25 mouse cellular contexts compared by ENCODE assay signal in the genomic region with DNA sequence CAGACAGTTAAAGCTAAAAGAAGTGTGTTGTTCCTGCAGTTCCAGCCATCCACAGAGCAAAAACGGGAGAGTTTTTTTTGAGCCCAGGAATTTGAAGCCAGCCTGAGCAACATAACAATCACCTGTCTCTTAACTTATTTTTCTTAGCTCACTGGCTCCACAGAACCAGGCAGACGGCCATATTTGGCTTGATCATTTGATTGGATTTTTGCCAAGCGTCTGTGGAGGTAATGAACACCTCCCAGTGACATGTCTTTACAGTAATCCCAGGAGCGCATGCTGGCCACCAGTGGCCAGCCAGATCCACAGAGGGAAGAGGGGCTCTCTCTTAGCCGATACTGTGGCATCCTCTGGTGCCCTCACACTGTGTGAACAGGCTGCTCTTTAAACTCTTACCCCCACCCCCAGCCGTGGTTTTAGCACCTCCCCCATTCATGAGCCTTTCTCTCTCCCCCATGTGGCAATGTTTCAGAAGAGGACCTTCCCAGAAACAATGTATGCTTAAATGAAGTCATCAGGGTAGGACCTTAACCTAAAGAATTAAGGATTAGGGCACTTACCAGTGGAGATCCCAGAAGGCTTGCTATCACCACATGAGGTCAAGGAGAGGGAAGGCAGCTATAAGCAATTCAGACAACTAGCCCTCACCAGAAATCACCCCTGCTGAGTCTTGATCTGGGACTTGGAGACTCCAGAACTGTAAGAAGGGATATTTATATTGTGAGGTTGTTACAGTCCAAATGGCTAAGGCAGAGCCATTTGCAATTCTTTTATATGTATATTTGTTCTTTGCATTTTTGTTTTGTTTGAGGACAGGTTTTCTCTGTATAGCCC. TPM values are rescaled to one million over a fixed set of nuclear protein-coding genes. Genes with fewer than 3 reads are reported as not detected.
DNase-seq lines count a peak whose midpoint lies in the region; ATAC-seq and TF ChIP-seq lines count a peak whose summit lies in the region.
"Had no signal": no experiment of that assay in that cellular context is flagged by ENCODE, and none has a peak within 500 bp of the region (broad histone marks: within the 10 kb centered on the region; RNA-seq: fewer than 3 reads in every experiment).

No protein-coding gene starts in this region.

- no peak overlapping the region for H3K9ac ChIP-seq in forebrain, embryonic 14.5 days (ENCODE audit: low read length)
- no peak overlapping the region for H3K9ac ChIP-seq in forebrain, embryonic 11.5 days (ENCODE audit: low read length)
- no peak overlapping the region for H3K9ac ChIP-seq in midbrain, embryonic 12.5 days (replicated peaks)
- no peak overlapping the region for H3K9ac ChIP-seq in midbrain, postnatal 0 days (replicated peaks; ENCODE audit: low read length, poor library complexity, severe bottlenecking)
- H3K9ac ChIP-seq: forebrain, postnatal 0 days; heart, embryonic 13.5 days; hindbrain, embryonic 14.5 days had no signal

- no peaks in the 10 kb centered on the region for H3K36me3 ChIP-seq in forebrain, embryonic 14.5 days (ENCODE audit: control insufficient read depth, insufficient read depth, low read length)
- H3K36me3 ChIP-seq in forebrain, embryonic 11.5 days (ENCODE audit: control insufficient read depth, insufficient read depth, low read length) = no peaks in the 10 kb centered on the region
- no peaks in the 10 kb centered on the region for H3K36me3 ChIP-seq in midbrain, embryonic 12.5 days
- H3K36me3 ChIP-seq in midbrain, postnatal 0 days (ENCODE audit: insufficient read depth, low read length) = no peaks in the 10 kb centered on the region
- H3K36me3 ChIP-seq: heart, embryonic 13.5 days; midbrain, embryonic 10.5 days had no signal

- DNase-seq in forebrain, embryonic 14.5 days (ENCODE audit: low spot score) = peak; percentile 66
- DNase-seq in forebrain, embryonic 11.5 days (ENCODE audit: low spot score) = no peak
- DNase-seq in midbrain, postnatal 0 days (ENCODE audit: low spot score) = no peak
- DNase-seq in ZHBTc4 (ENCODE audit: low read depth, low spot score) = peak; percentile 94
- DNase-seq in right cerebral cortex, postnatal 10 days (ENCODE audit: low spot score in 2 of 2) = no peak
- DNase-seq in thymus, postnatal 0 days (ENCODE audit: low spot score) = no peak
- DNase-seq: adrenal gland, adult 2 months; cerebellum, adult 11-12 months; cerebellum, postnatal 36 days; forebrain, postnatal 0 days; gastrocnemius, postnatal 25 days; heart, adult 18-20 months; heart, postnatal 14 days; kidney, postnatal 25 days; layer of hippocampus, postnatal 36 days; right cerebral cortex, postnatal 25 days; spleen, adult 18-20 months; thymus, postnatal 14 days had no signal

- H3K27ac ChIP-seq in forebrain, embryonic 14.5 days (ENCODE audit: low read depth, low read length) = no peak overlapping the region
- H3K27ac ChIP-seq in forebrain, embryonic 11.5 days (ENCODE audit: low read depth, low read length) = no peak overlapping the region
- 0 out of 2 replicates have a peak overlapping the region, but pooled peaks have one; percentile 15 for H3K27ac ChIP-seq in midbrain, embryonic 12.5 days (replicated peaks)
- H3K27ac ChIP-seq in midbrain, postnatal 0 days (ENCODE audit: low read depth, low read length) = no peak overlapping the region
- H3K27ac ChIP-seq: hindbrain, embryonic 14.5 days; layer of hippocampus, adult 2 months; midbrain, embryonic 10.5 days had no signal

- ATAC-seq in forebrain, embryonic 14.5 days = no peak
- no peak for ATAC-seq in forebrain, embryonic 11.5 days (replicated peaks; ENCODE audit: low FRiP score)
- ATAC-seq in midbrain, embryonic 12.5 days (ENCODE audit: low FRiP score, low read depth) = no peak
- ATAC-seq in midbrain, postnatal 0 days (ENCODE audit: low FRiP score) = no peak
- ATAC-seq: forebrain, postnatal 0 days; intestine, embryonic 16.5 days; lung, postnatal 0 days had no signal

- no peak overlapping the region for H3K4me2 ChIP-seq in forebrain, embryonic 14.5 days (ENCODE audit: low read length)
- no peak overlapping the region for H3K4me2 ChIP-seq in forebrain, embryonic 11.5 days (ENCODE audit: low read depth, low read length, severe bottlenecking)
- no peak overlapping the region for H3K4me2 ChIP-seq in midbrain, embryonic 12.5 days (replicated peaks)
- no peak overlapping the region for H3K4me2 ChIP-seq in midbrain, postnatal 0 days (ENCODE audit: low read depth, low read length, poor library complexity, severe bottlenecking)
- H3K4me2 ChIP-seq: heart, embryonic 13.5 days; hindbrain, embryonic 14.5 days had no signal

- WGBS in forebrain, embryonic 14.5 days = 29% methylated on average over 6 of the region's 6 CpGs
- 47% methylated on average over 6 of the region's 6 CpGs for WGBS in forebrain, embryonic 11.5 days
- WGBS in midbrain, embryonic 12.5 days = 36% methylated on average over 6 of the region's 6 CpGs
- 34% methylated on average over 6 of the region's 6 CpGs for WGBS in midbrain, postnatal 0 days

- TF ChIP-seq CTCF in midbrain, postnatal 0 days (IDR thresholded peaks at IDR 0.05) = no peak

- no peak overlapping the region for H3K4me3 ChIP-seq in forebrain, embryonic 14.5 days (ENCODE audit: low read depth, low read length)
- no peak overlapping the region for H3K4me3 ChIP-seq in forebrain, embryonic 11.5 days (ENCODE audit: low read depth, low read length)
- no peak overlapping the region for H3K4me3 ChIP-seq in midbrain, embryonic 12.5 days
- no peak overlapping the region for H3K4me3 ChIP-seq in midbrain, postnatal 0 days (ENCODE audit: low read depth, low read length)
- H3K4me3 ChIP-seq: heart, embryonic 13.5 days; layer of hippocampus, adult 2 months; midbrain, embryonic 10.5 days had no signal

- no peaks in the 10 kb centered on the region for H3K9me3 ChIP-seq in forebrain, embryonic 14.5 days (replicated peaks; ENCODE audit: control insufficient read depth, low read length)
- H3K9me3 ChIP-seq in forebrain, embryonic 11.5 days (ENCODE audit: control insufficient read depth, low read length) = no peaks in the 10 kb centered on the region
- no peaks in the 10 kb centered on the region for H3K9me3 ChIP-seq in midbrain, embryonic 12.5 days
- no peaks in the 10 kb centered on the region for H3K9me3 ChIP-seq in midbrain, postnatal 0 days (ENCODE audit: low read length)
- H3K9me3 ChIP-seq: heart, embryonic 13.5 days; midbrain, embryonic 10.5 days had no signal

- H3K27me3 ChIP-seq in forebrain, embryonic 14.5 days (replicated peaks; ENCODE audit: control insufficient read depth, insufficient read depth, low read length) = no peaks in the 10 kb centered on the region
- H3K27me3 ChIP-seq in forebrain, embryonic 11.5 days (ENCODE audit: control insufficient read depth, insufficient read depth, low read length) = peaks cover 4% of the 10 kb centered on the region; the same call in 1 of the 2 replicates
- H3K27me3 ChIP-seq in midbrain, embryonic 12.5 days = peaks cover 22% of the 10 kb centered on the region
- H3K27me3 ChIP-seq in midbrain, postnatal 0 days (ENCODE audit: insufficient read depth, low read length) = no peaks in the 10 kb centered on the region

- H3K4me1 ChIP-seq in forebrain, embryonic 14.5 days (ENCODE audit: control insufficient read depth, insufficient read depth, low read length) = peaks cover 5% of the 10 kb centered on the region; the same call in 1 of the 2 replicates
- H3K4me1 ChIP-seq in forebrain, embryonic 11.5 days (replicated peaks; ENCODE audit: control insufficient read depth, insufficient read depth, low read length) = peaks cover 4% of the 10 kb centered on the region; the same call in 1 of the 2 replicates
- H3K4me1 ChIP-seq in midbrain, embryonic 12.5 days = peaks cover 17% of the 10 kb centered on the region
- no peaks in the 10 kb centered on the region for H3K4me1 ChIP-seq in midbrain, postnatal 0 days (ENCODE audit: insufficient read depth, low read length)

RNA-seq across cellular contexts. Expression of a gene that starts 5.6 kb away (rescaled TPM):
- 0.23 TPM in 1 of 2 replicates, not detected in the other for polyA plus RNA-seq in forebrain, embryonic 14.5 days (2014; fragmentation: Nextera tagmentation; extraction: Ambion mirVana)
- 0.13 TPM in 1 of 2 replicates, not detected in the other for polyA plus RNA-seq in forebrain, embryonic 11.5 days (2014; fragmentation: Nextera tagmentation; extraction: Ambion mirVana)
- 0.08 and 0.12 TPM in 2 replicates for polyA plus RNA-seq in midbrain, embryonic 12.5 days (2016; fragmentation: Nextera tagmentation; extraction: Ambion mirVana)
- 0.33 and 0.47 TPM in 2 replicates for total RNA-seq in midbrain, postnatal 0 days (2014; rRNA removed)
- 0.19 TPM in 1 of 2 replicates, not detected in the other for polyA plus RNA-seq in midbrain, postnatal 0 days (2015; fragmentation: Nextera tagmentation; extraction: Ambion mirVana)
- polyA plus RNA-seq in thymus, postnatal 0 days (2015; fragmentation: Nextera tagmentation; extraction: Ambion mirVana) = 6.0 and 7.8 TPM in 2 replicates
- total RNA-seq: forebrain, postnatal 0 days had no signal

RNA-seq across cellular contexts. Expression of a gene that starts 42.7 kb away (rescaled TPM):
- polyA plus RNA-seq in forebrain, embryonic 14.5 days (2014; fragmentation: Nextera tagmentation; extraction: Ambion mirVana) = 8.6 and 12.2 TPM in 2 replicates
- polyA plus RNA-seq in forebrain, embryonic 11.5 days (2014; fragmentation: Nextera tagmentation; extraction: Ambion mirVana) = 5.5 and 7.5 TPM in 2 replicates
- polyA plus RNA-seq in midbrain, embryonic 12.5 days (2016; fragmentation: Nextera tagmentation; extraction: Ambion mirVana) = 8.9 and 9.1 TPM in 2 replicates
- total RNA-seq in midbrain, postnatal 0 days (2014; rRNA removed) = 105 and 115 TPM in 2 replicates
- polyA plus RNA-seq in midbrain, postnatal 0 days (2015; fragmentation: Nextera tagmentation; extraction: Ambion mirVana) = 9.2 and 11.0 TPM in 2 replicates
- polyA plus RNA-seq in thymus, postnatal 0 days (2015; fragmentation: Nextera tagmentation; extraction: Ambion mirVana) = 5.3 and 8.0 TPM in 2 replicates

RNA-seq across cellular contexts. Expression of a gene that starts 46.0 kb away (rescaled TPM):
- 44.2 and 47.1 TPM in 2 replicates for polyA plus RNA-seq in forebrain, embryonic 14.5 days (2014; fragmentation: Nextera tagmentation; extraction: Ambion mirVana)
- polyA plus RNA-seq in forebrain, embryonic 11.5 days (2014; fragmentation: Nextera tagmentation; extraction: Ambion mirVana) = 28.1 and 31.4 TPM in 2 replicates
- 32.1 and 35.3 TPM in 2 replicates for polyA plus RNA-seq in midbrain, embryonic 12.5 days (2016; fragmentation: Nextera tagmentation; extraction: Ambion mirVana)
- total RNA-seq in midbrain, postnatal 0 days (2014; rRNA removed) = 16.6 and 21.0 TPM in 2 replicates
- polyA plus RNA-seq in midbrain, postnatal 0 days (2015; fragmentation: Nextera tagmentation; extraction: Ambion mirVana) = 31.0 and 38.2 TPM in 2 replicates
- 45.4 and 52.4 TPM in 2 replicates for polyA plus RNA-seq in thymus, postnatal 0 days (2015; fragmentation: Nextera tagmentation; extraction: Ambion mirVana)

Comparison
In these comparisons a context has a peak if more than half of its experiments do, and no peak if none do; other contexts are left out.
1. DNase-seq: peak in forebrain, embryonic 14.5 days (single experiment) and ZHBTc4 (single experiment); none in forebrain, embryonic 11.5 days (single experiment), midbrain, postnatal 0 days (single experiment), right cerebral cortex, postnatal 10 days (0 of 2) and thymus, postnatal 0 days (single experiment).